Mouse (Mus musculus) layer of hippocampus, adult 9-10 months (tissue): ENCODE data around the gene Olfr845.

Experiments used
- DNase-seq: peaks from one replicate; pipeline ENCODE4 v3.0.0; 2022; ENCODE audit warnings: low spot score

Gene Olfr845

DNA sequence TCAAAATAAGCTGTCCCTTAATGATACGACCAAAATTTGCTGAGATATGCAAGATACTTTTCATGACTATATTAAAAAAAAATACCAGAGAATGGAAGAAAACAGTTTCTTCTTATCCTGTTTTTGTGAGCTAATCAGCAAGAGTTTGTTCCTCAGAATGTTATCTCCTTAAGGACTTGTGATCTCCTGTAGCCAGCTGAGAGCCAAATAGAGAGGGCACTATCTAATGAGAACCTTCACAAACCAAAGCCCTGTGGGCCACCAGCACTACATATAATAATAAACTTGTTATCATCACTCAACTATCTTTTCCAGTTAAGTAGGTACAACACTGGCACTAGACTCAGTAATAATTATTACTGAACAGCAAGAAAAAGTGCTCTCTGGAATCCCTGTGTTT, at the start of gene Olfr845:
TSS of gene Olfr845 (plus strand) at position 301 of the 400 bp plus-strand sequence.
- no peak for DNase-seq

DNA sequence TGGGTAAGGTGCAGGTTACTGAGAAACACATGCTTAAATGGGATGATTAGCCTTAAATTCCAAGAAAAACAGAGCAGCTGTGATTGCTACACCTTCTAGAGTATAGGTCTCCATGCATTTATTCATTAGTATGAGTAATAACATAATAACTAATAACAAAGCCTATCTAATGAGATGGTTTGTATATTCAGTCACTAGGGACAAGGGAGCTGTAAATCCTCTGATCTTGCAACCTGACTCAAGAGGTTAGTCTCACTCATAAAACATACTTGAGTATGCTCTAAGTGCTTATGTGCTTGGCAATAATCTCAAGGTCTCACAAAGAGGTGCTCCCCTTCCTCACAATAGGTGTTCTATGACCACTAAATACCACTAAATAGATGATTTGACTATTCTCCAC, 20.2 kb upstream of the Olfr845 start, which contains the start of gene Olfr844:
TSS of gene Olfr844 (plus strand) at position 301 of the 400 bp plus-strand sequence.
- no peak for DNase-seq

DNA sequence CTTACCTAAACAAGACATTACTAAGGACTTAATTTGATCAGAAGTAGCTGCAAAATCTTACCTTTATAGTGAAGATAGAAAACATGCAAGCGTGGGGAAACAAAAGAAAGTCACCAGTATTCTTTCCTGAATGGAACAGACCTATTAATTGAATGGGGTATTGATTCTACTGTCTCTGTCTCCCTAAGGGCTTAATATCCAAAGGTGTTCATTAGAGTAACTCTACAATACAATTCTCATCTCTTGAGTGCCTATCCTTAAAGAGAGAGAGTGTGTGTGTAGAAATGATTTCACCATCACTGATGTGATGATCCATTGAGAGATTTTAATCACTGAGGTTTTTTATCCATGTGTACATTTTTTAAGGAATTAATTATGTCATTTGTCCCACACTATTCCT, 27.6 kb downstream of the Olfr845 start, which contains the start of gene Olfr846:
TSS of gene Olfr846 (minus strand) at position 101 of the 400 bp plus-strand sequence.
- no peak for DNase-seq

DNA sequence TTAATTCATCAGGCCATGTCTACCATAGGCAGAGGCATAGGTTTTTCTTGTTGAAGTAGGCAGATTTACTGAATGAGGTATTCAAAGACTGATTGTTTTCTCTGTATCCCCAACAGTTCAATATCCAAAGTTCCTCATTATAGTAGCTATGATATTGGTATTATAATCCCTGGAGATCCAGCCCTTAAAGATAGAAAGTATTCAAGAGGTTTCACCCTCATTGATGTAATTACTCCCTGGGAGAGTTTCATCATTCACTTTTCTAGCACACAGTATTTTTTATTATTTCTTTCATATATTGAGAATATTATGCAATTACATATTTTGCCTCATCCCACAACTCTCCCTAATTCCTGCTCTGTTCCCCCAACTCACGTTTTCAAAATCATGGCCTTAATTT, 42.3 kb downstream of the Olfr845 start, which contains the start of gene Olfr847:
TSS of gene Olfr847 (minus strand) at position 101 of the 400 bp plus-strand sequence.
- DNase-seq: no peak
